Mouse (Mus musculus) brain, adult 2 months (tissue): ENCODE measurements at regions not wholly inside any gene's neighbourhood (a gene's known extent, or its start where the extent isn't known, plus 50 kb on each side); places are given as distances from the start of the nearest gene placed in this dataset.
"Not testable (repeated sequence)": the region's sequence is repeated elsewhere in the genome, so short reads cannot be mapped to it uniquely, and the experiment has no call there.

Source experiments
- DNase-seq: peaks from one replicate; pipeline ENCODE4 v3.0.0; 2011; ENCODE audit warnings: low read depth, low spot score

DNA sequence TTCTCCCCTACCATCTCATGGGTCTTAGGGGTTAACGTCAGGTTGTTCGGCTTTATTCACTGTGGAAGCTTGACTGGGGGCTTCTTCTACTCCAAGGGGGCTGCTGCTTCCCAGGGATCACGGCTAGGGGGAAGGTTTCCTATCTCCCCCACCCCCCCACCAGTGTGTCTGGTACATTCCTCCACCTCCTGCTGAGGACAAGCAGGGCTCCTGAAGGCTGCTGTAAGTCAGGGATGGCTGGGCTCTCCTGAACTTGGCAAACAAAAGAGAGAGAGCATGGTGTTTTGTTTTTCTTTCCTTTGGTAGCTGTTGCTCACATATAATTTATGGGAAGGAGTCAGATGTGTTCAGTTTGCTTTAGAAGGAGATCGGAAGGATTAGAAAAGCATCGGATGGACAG is 54.7 kb upstream of the Commd3 start:
- DNase-seq: no peak

DNA sequence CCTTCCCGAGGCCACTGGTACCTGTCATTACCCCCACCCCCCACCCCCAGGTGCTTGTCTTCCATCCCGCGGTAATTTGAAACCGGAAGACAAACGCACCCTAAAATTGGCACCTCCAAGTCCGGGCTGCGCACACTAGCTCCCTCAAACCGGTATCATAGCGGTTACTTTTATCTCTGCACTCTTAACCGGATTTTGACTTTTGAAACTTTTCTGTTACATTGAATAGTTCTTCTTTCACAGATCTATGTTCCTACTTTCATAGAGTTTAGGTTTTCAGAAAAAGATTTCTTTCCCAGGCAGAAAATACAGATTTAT is 62.4 kb upstream of the Commd3 start:
- DNase-seq: peak; percentile 33

- DNase-seq: peak; percentile 53
Observed at GRCm38 (mm10) chr2:18609075-18609867, 62.9 kb upstream of the Commd3 start.

DNA sequence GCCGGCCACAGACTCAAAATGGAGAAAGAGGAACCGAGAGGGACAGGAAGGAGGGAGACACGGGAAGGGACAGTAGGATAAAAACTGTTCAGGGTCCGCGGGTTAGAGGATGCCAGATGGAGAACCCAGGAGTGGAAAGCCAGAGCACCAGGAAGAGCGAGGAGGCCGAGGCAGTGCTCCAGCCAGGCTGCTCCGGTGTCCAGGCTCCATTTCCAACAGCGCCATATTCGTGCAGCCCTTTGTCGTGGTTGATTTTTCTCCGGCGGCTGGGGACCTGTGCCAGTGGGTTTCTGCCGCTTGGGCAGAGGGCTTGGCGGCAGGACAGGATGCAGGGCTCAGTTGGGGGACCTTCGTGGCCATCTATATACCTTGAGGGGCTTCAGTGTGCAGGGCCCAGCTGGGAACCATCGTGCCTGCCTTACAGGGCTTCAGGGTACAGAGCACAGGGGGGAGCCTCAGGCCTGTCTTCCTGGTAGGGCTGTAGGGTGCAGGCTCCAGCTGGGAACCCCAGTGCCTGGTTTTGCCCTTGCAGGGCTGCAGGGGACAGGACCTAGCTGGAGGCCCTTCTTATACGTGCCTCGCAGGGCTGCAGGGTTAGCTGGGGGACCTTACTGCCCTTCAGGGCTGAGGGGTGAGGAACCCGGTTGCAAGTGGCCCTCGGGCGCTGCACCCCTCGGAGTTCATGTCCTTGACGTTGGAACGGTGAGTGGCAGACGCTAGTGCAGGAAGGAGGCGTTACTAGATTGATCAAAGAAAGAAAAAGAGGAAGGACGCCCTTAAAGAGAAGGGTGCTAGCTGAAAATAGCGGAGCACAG is 63.7 kb upstream of the Commd3 start:
- peak; percentile 67 for DNase-seq

- peak; percentile 61 for DNase-seq
Observed at GRCm38 (mm10) chr2:18607586-18608259, 64.5 kb upstream of the Commd3 start.

- DNase-seq: peak; percentile 24
Observed at GRCm38 (mm10) chr2:18607088-18607487, 65.1 kb upstream of the Commd3 start.

- no peak for DNase-seq
Observed at GRCm38 (mm10) chr2:18592221-18592620, 80.0 kb upstream of the Commd3 start.

DNA sequence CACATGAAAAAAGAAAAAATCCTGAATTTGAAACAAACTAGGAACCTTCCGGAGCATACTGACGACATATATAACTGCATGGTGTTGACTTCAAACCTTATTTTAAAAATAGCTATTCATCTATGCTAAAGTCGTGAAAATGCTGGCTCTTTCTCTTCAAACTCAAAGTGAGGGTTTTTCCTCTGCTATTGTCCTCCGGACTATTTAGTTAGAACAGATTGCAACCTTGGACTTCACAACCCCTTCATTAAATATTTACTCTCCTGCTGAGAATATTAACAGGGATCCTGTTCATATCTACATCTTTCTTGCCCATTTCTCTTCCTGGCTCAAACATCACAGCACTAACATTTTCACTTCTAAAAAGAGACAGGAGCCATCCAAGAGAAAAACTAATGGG is 84.0 kb upstream of the Commd3 start:
- no peak for DNase-seq

- peak; percentile 37 for DNase-seq
Observed at GRCm38 (mm10) chr2:18587746-18588231, 84.4 kb upstream of the Commd3 start.

DNA sequence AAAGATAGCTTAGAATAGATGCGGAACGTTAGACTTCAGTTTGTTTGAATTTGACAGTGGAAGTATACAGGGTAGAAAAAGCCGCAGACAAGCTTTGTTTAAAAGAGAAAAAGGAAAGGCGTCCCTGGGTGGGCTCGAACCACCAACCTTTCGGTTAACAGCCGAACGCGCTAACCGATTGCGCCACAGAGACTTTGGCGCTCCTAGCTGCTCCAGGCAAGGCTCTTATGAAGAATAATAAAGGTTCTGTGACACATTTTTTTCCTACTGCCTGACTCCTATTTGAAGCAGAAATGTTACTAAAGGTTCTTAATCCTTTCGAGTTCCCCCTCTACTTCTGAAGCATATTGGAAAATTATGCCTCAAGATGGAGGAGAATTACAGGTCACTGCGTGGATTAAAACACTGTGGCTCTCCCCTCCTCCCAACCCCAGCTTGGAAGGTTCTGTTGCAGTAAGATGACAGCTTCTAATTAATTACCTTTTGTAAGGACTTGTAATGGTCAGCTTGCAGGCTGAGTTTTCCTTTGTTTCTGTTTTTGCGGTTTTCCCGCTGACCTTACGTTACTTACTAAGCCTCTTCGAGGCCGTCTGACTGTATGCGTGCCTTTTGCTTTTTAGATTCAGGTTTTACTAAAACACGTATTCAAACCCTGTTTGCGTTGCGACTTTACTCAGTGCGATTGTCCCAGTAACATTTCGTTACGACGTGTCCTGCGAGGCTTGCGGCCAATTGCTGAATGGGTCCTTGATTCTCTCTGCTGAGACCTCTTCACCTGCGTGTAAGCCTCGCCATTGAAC is 85.1 kb upstream of the Commd3 start:
- peak; percentile 83 for DNase-seq

GRCm38 (mm10) chr2:18585564-18586336 is 86.4 kb upstream of the Commd3 start:
- DNase-seq: peak; percentile 68

DNA sequence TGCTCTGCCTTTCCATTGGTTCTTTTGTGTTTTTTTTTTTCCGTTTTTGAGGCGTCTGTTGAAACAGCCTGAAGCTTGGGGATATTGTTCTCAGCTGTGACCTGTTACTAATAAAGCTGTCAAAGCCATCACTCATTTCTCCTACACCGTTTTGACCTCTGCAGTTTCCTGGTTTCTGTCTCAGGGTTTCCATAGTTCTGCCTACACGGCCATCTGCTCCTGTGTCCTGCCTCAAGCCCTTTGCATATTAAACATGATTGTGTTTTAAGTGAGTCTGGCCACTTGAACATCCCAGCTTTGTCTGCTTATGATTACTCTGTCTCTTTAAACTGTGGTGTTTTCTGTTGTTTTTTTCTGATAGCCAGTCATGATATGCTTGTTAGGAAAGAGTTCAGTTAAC is 114.1 kb upstream of the Commd3 start:
- DNase-seq: no peak

DNA sequence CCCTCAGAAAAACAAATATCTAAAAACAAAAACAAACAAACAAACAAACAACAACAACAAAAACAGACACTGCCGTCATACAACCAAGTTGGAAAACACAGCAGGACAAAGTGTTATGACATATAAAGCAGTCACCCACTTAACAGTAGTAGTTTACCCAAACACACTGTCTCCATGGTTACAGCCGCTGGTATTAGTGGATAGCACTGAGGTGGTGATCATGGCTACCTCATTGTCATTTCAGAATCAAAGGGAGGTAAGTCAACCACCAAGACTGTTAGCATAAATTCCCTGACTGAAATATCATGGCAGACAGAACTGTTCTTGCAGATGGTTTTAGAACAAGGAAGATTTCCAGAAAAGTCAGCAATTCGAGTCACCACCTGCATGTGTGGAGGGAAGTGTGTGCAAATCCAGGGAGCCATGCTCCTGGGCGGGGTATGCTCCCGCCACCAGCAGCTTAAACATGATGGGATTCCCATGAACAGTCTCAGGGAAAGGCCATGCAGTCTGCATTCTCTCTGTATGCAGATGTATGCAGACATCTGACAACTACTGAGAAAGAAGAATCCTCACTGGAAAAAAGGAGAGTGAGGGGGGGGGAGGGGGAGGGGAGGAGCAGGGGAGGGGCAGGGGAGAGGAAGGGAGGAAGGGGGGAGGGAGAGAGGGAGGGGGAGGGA is 124.1 kb upstream of the Commd3 start:
- DNase-seq: no peak

DNA sequence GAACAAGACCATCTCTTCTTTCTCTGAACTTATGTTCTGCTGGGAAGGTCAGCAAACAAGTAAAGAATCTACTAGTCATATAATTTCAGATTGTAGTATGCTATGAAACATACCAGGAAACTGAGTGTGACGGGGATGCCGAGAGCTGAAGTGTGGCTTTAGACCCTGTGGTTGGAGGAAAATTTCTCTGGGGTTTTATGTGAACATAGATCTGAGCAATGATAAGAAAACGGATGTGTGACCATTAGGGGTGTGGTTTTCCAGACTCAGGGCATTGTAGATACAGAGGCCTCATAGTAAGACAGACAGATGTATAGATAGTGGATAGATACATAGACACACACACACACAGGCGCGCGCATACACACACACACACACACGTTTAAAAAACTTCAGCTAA is 131.8 kb upstream of the Dnajc1 start:
- no peak for DNase-seq

DNA sequence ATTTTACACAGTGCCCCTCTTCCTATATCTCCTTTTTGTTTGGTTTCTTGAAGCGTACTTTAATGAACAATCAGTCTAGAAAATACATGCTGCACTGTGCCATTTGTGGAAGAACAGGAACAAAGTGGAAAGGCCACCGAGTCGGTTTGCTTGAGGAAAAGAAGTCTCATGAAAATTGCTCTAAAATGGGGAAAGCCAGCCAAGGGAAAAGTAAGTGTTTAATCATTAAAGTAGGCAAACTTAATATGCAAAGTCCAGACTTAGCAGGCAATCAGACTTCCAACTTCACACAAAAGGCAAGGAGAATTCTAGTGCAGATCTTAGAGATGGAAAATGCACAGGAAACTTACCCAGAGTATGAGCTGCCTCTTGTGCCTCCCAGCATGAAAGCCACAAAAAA is 131.3 kb upstream of the Dnajc1 start:
- DNase-seq: no peak

DNA sequence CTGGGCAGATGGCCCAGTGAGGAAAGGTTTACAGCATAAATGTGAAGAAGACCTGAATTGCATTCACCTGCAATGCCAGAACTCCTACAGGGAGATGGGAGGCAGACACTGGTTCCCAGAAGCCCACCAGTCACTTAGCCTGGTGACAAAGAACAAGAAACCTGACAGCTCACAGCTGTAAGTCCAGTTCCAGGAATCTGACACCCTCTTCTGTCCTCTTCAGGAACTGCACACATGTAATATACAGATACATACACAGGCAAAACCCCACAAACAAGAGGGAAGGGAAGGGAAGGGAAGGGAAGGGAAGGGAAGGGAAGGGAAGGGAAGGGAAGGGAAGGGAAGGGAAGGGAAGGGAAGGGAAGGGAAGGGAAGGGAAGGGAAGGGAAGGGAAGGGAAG is 120.8 kb upstream of the Dnajc1 start:
- DNase-seq: no peak

DNA sequence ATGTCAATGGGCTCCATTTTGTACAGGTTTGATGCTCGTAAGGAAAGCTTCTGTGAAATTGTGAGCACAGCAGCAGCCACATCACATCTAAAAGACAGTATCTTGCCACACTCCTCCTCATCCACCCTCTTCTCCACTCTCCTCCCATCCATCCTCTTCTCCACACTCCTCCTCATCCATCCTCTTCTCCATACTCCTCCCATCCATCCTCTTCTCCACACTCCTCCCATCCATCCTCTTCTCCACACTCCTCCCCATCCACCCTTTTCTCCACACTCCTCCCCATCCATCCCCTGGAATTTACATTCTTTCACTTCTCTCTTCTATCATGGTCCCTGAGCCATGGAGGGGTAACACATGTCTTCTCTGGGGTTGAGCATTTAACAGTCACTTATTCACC is 116.7 kb upstream of the Dnajc1 start:
- DNase-seq: no peak

GRCm38 (mm10) chr2:18473361-18473771 is 80.7 kb upstream of the Dnajc1 start:
- peak; percentile 85 for DNase-seq

- no peak for DNase-seq
Observed at GRCm38 (mm10) chr2:18460901-18461300, 68.3 kb upstream of the Dnajc1 start.

GRCm38 (mm10) chr2:18460281-18460680 is 67.7 kb upstream of the Dnajc1 start:
- not testable (repeated sequence) for DNase-seq
